Mouse (Mus musculus) heart, embryonic 16.5 days (tissue): ENCODE measurements around the gene Gprasp2. TPM values are rescaled to one million over a fixed set of nuclear protein-coding genes. Genes with fewer than 3 reads are reported as not detected.
"Not testable (repeated sequence)": the region's sequence is repeated elsewhere in the genome, so short reads cannot be mapped to it uniquely, and the experiment has no call there.

Experiments used
- ATAC-seq: fragments of 200-750 bp; cut with Nextera tagmentation; replicated peaks from 2 replicates; pipeline ENCODE4 v1.8.0; 2017; ENCODE audit warnings: moderate number of reproducible peaks; ENCODE audit not compliant: insufficient read depth, low FRiP score; ENCODE audit errors: extremely low read depth
- H3K27ac ChIP-seq: fragments of 300-500 bp; sonication (generic); 2 replicates; pipeline ENCODE4 v1.5.1; 2014; ENCODE audit warnings: mild to moderate bottlenecking, low read length, control low read depth, moderate library complexity
- H3K27me3 ChIP-seq: fragments of 300-500 bp; sonication (generic); 2 replicates; pipeline ENCODE4 v1.6.1; 2014; ENCODE audit warnings: low read length, mixed read lengths; ENCODE audit not compliant: control insufficient read depth, insufficient read depth
- H3K36me3 ChIP-seq: fragments of 300-500 bp; sonication (generic); 2 replicates; pipeline ENCODE4 v1.6.1; 2014; ENCODE audit not compliant: control insufficient read depth, insufficient read depth
- H3K4me1 ChIP-seq: fragments of 300-500 bp; sonication (generic); 2 replicates; pipeline ENCODE4 v1.6.1; 2014; ENCODE audit warnings: low read length, mixed read lengths; ENCODE audit not compliant: control insufficient read depth, insufficient read depth
- H3K4me2 ChIP-seq: fragments of 300-500 bp; sonication (generic); 2 replicates; pipeline ENCODE4 v1.6.1; 2014; ENCODE audit warnings: low read depth, mild to moderate bottlenecking, control low read depth, low read length
- H3K4me3 ChIP-seq: fragments of 300-500 bp; sonication (generic); 2 replicates; pipeline ENCODE4 v1.5.1; 2014; ENCODE audit warnings: mild to moderate bottlenecking, control low read depth, low read length
- H3K9ac ChIP-seq: fragments of 300-500 bp; sonication (generic); 2 replicates; pipeline ENCODE4 v1.6.1; 2014; ENCODE audit warnings: low read length, control low read depth
- H3K9me3 ChIP-seq: fragments of 300-500 bp; sonication (generic); replicated peaks from 2 replicates; pipeline ENCODE4 v1.6.1; 2016; ENCODE audit warnings: low read length; ENCODE audit not compliant: control insufficient read depth
- WGBS: fragments of 180-500 bp; shearing (Covaris S2); extraction: QIAGEN DNeasy Blood & Tissue Kit; methylation state at CpG from one replicate; pipeline ENCODE4 v1.1.7; 2014; 5-methylcytosine and 5-hydroxymethylcytosine counted together
- polyA plus RNA-seq: library from polyadenylated mRNA; unstranded; fragments of >200 nt; fragmentation: Nextera tagmentation; extraction: Ambion mirVana; gene quantifications from 2 replicates; pipeline ENCODE4 v1.2.1, GENCODE M21; 2015

Gprasp2 gene
- polyA plus RNA-seq, 1 experiment from 2014 or later: 18.3 TPM

DNA sequence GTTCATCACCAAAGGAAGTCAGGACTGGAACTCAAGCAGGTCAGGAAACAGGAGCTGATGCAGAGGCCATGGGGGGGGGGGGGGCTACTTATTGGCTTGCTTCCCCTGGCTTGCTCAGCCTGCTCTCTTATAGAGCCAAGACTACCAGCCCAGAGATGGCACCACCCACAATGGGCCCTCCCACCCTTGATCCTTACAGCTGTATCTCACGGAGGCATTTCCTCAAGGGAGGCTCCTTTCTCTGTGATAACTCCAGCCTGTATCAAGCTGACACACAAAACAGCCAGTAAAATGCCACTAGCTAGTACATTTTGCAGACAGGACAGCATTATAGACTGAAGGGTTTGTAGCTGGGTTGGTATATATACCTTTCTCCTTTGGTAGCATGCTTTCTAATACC lies 2.9 kb upstream of the Gprasp2 start:
- not testable (repeated sequence) for H3K27me3 ChIP-seq, H3K27ac ChIP-seq, H3K4me1 ChIP-seq, ATAC-seq, H3K36me3 ChIP-seq, H3K9me3 ChIP-seq, H3K9ac ChIP-seq, H3K4me3 ChIP-seq, H3K4me2 ChIP-seq
- WGBS: 14% methylated on average over 1 of the region's 1 CpGs

DNA sequence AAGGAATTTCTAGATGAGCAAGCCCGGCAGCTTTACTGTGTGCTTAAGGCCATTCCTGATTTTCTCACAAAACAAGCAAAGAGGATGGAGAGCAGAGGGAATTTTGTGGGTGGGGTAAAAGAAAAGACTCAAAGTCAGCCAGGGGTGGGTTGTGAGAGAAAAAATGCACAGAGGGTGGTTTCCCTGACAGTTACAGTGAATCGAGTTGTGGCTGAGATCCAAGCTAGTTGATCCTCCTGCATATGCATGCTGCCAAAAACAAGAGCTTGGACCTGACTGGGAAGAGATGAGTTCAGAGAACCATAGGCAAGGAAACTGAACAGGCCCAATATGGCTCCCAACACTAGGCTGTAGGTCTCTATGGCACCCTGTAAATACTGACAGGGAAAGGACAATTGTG lies 938 bp upstream of the Gprasp2 start:
- no peak overlapping the region for H3K9ac ChIP-seq
- H3K4me2 ChIP-seq: no peak overlapping the region
- H3K36me3 ChIP-seq: no peaks in the 10 kb centered on the region
- no peaks in the 10 kb centered on the region for H3K4me1 ChIP-seq
- no peaks in the 10 kb centered on the region for H3K27me3 ChIP-seq
- no peak overlapping the region for H3K27ac ChIP-seq
- no peak for ATAC-seq
- no peak overlapping the region for H3K4me3 ChIP-seq
- 60% methylated on average over 2 of the region's 2 CpGs for WGBS
- no peaks in the 10 kb centered on the region for H3K9me3 ChIP-seq

DNA sequence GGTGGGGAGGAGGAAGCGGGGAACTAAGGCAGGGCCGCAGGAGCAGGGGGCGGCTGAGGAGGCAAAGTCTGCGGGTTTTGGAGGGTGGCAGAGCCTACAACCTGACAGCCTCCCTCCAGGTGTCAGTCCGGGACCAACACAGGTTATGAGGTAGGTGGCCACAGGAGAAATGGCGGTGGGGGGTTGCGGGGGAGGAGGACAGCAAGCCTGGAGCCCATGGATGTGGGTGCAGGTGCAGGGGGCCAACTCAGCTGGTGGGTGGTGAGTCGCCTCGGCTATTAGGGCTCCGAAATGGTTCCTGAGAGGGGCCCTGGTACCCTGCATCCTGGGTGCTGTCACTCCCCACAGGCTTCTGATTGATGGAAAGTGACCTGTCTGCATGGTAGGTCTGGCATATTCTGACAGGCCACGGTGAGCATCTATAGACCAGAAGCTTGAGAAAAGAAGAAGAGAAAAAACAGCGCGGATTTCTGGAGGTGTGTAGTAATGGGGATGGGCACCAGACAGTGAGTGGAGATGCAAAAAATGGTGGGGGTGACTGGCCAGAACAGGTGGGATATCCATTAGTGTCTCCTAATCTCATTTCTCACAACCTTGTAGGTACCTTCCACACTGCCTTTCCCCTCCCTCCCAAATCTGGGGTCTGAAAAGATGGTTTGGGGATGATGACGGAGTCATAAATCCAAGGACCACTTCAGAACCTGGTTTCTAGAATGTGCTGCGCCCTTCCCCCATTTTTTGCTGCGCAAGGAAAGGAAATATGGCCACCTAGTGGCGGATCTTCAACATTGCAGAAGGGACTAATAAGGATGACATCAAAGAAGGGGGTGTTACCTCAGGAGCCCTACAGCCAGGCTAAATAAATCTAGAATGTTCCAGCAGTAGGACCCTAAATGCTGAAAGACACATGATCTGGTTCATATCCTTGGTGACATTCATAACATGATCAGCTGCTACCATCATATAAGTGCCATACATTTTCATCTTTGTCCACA lies 860 bp downstream of the Gprasp2 start:
- H3K4me1 ChIP-seq, H3K27me3 ChIP-seq, H3K27ac ChIP-seq, H3K9me3 ChIP-seq, ATAC-seq, H3K36me3 ChIP-seq: not testable (repeated sequence)
- 17% methylated on average over 15 of the region's 17 CpGs for WGBS
- H3K4me2 ChIP-seq: peak overlapping the region; percentile 79
- H3K4me3 ChIP-seq: peak overlapping the region; percentile 59
- H3K9ac ChIP-seq: peak overlapping the region; percentile 69

DNA sequence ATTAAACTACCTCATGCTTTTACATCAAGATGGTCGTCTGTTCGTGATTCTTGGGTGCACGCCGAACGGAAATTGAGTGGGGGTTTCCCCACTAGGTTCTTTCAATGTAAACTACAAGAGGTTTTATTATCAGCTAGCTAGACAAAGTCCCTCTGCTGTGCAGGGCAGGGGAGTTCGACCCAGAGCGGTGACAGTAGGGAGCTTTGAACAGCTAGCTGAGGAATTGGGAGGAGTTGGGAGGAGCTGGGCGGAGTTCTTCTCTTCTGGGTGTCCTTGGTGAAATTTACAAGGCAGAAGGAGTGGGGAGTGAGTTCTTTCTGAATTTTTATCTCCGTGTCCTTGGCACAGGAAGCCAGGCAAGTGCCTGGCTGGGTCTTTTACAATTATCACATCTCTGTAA lies 28.0 kb downstream of the Gprasp2 start:
- not testable (repeated sequence) for H3K9me3 ChIP-seq, H3K4me3 ChIP-seq, H3K4me2 ChIP-seq, H3K27ac ChIP-seq, ATAC-seq, H3K9ac ChIP-seq, H3K4me1 ChIP-seq, H3K36me3 ChIP-seq, H3K27me3 ChIP-seq
- 77% methylated on average over 9 of the region's 9 CpGs for WGBS

DNA sequence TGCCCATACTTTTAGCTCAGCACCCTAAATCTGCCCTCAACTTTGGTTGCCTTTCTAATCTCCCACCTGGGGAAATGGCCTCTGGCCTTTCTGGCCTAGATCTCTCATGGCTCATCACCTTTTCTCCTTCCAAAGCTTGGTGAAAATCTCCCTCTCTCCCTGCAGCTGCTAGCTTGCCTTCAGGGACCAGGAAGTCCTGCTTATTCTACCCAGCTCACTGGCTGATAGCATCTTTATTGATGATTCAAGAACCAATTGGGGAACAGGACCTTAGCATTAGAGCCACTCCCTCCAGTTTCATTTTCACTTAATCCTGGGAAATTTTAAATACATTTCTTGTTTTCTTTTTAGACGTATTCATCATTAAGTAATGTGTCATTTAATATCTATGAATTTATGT lies 37.8 kb downstream of the Gprasp2 start:
- H3K4me3 ChIP-seq: no peak overlapping the region
- H3K27me3 ChIP-seq: no peaks in the 10 kb centered on the region
- H3K36me3 ChIP-seq: no peaks in the 10 kb centered on the region
- WGBS: 88% methylated on average over 1 of the region's 1 CpGs
- H3K4me1 ChIP-seq: no peaks in the 10 kb centered on the region
- no peak for ATAC-seq
- no peaks in the 10 kb centered on the region for H3K9me3 ChIP-seq
- H3K27ac ChIP-seq: no peak overlapping the region
- H3K9ac ChIP-seq: no peak overlapping the region
- no peak overlapping the region for H3K4me2 ChIP-seq

DNA sequence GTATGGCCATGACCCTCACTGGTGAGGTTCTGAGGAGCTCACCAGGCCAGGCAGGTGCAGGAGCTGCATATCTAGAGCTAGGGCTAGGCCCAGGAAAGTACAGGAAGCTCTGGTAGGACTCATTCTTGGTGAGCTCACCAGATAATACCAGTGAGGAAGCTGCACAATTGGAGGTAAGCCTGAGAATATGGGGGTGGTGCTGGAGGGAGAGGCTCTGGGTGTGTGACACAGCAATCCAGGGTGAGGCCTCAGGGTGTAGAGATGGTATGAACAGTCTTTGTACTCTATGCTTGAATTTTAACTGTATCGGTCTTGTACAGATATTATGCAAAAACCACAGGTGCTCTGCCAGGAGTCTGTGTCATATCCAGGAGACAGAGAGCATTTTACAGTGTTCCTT lies 40.8 kb downstream of the Gprasp2 start:
- Histone ChIP-seq H3K9ac (no peak overlapping the region), H3K9me3 (no peaks in the 10 kb centered on the region), H3K4me1 (no peaks in the 10 kb centered on the region), H3K4me2 (no peak overlapping the region), H3K27me3 (no peaks in the 10 kb centered on the region), H3K36me3 (no peaks in the 10 kb centered on the region), H3K27ac (no peak overlapping the region), H3K4me3 (no peak overlapping the region)
- no peak for ATAC-seq
- WGBS: 82% methylated on average over 1 of the region's 1 CpGs

DNA sequence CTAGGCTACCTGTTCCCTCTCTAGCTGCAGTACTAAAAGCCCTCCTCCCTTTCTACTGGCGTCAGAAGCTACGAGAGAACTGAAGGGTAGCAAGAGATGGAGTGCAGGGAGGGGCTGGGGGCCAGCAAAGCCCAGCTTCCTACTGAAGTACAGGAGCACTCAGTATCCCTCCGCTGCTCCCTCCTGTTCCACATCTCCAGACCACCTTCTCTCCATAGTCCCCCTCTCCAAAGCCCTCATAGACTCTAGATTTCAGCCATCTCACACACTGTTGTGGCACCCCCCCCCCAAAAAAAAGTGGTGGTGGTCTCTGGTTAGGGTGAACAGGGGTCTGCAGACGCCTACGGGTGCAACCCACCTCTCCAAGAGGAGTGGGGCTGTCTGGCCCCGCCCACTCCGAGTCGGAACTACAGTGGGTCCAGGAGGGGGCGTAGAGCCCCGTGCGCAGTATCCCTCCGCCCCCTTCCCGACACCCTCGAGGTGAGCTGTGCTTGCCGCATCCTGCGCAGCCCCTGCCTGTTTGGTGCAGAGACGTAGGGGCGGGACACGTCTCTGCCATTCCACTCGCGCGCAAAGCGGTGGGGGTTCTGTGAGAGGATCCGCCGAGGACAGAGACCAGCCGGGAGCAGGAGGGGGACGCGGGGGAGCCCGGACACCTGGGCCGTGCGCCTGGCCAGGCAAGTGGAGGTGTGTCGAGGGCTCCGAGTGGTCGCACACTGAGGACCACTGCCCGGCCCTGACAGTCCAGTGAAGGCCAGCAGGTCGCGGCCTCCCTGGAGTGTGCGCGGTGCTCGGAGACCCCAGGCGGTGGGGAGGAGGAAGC lies 46.8 kb downstream of the Gprasp2 start:
- H3K9ac ChIP-seq: peak overlapping the region; percentile 84
- H3K9me3 ChIP-seq: no peaks in the 10 kb centered on the region
- H3K4me1 ChIP-seq: no peaks in the 10 kb centered on the region
- peak; percentile 96 for ATAC-seq
- H3K4me3 ChIP-seq: peak overlapping the region; percentile 73
- H3K27ac ChIP-seq: peak overlapping the region; percentile 78
- peak overlapping the region; percentile 62 for H3K4me2 ChIP-seq
- WGBS: 10% methylated on average over 41 of the region's 41 CpGs
- H3K27me3 ChIP-seq: no peaks in the 10 kb centered on the region
- H3K36me3 ChIP-seq: peaks cover 8% of the 10 kb centered on the region; the same call in 1 of the 2 replicates

DNA sequence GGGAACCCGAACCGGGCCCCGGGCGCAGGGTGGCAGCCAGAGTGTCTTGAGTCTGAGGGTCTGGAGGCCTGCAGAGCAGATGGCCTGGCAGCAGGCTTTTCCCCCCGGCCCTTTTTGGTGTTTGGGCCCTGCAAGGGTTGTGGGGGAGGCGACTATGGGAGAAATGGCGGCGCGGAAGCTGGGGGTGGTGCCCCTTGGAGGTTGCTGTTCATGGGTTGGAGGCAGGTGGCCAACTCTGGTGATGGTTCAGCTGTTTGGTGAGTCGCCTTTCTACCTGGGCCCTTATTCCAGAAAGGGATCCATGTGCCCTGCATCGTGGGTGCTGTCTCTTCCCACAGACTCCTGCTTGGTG lies 47.4 kb downstream of the Gprasp2 start:
- ATAC-seq: peak; percentile 43
- no peaks in the 10 kb centered on the region for H3K9me3 ChIP-seq
- peak overlapping the region; percentile 84 for H3K9ac ChIP-seq
- H3K27me3 ChIP-seq: no peaks in the 10 kb centered on the region
- H3K4me1 ChIP-seq: no peaks in the 10 kb centered on the region
- H3K4me3 ChIP-seq: peak overlapping the region; percentile 73
- H3K27ac ChIP-seq: peak overlapping the region; percentile 78
- 14% methylated on average over 9 of the region's 11 CpGs for WGBS
- peak overlapping the region; percentile 62 for H3K4me2 ChIP-seq
- H3K36me3 ChIP-seq: peaks cover 8% of the 10 kb centered on the region; the same call in 1 of the 2 replicates
